Mouse (Mus musculus) mouse embryonic stem cell (cell line): ENCODE data around the gene Ipo4.

Experiments used
- in situ Hi-C, 2 experiments: fragments of 300-500 bp; cut with MboI; formaldehyde crosslinking; loops; 1 replicate in 1 of 2; 3 replicates in 1 of 2; pipeline ENCODE4 v1.14.3; 2019 to 2020; ENCODE audit warnings: low sequenced_read_pairs in 2 of 2, low pct_unique_long_range_greater_than_20kb in 1 of 2, mixed read lengths in 1 of 2; ENCODE audit not compliant: unreplicated experiment in 1 of 2

The Ipo4 gene

GRCm38 (mm10) chr14:55635523-55636007, at the start of gene Ipo4:
TSS of gene Ipo4 (minus strand) at chr14:55635957.
- in situ Hi-C loops, result no loop called here

GRCm38 (mm10) chr14:55682118-55682493, 46.3 kb upstream of the Ipo4 start:
- in situ Hi-C loops, result loop anchor here (5.0 kb wide), 1 partner anchor 60 kb away; no protein-coding TSS in a partner anchor

DNA sequence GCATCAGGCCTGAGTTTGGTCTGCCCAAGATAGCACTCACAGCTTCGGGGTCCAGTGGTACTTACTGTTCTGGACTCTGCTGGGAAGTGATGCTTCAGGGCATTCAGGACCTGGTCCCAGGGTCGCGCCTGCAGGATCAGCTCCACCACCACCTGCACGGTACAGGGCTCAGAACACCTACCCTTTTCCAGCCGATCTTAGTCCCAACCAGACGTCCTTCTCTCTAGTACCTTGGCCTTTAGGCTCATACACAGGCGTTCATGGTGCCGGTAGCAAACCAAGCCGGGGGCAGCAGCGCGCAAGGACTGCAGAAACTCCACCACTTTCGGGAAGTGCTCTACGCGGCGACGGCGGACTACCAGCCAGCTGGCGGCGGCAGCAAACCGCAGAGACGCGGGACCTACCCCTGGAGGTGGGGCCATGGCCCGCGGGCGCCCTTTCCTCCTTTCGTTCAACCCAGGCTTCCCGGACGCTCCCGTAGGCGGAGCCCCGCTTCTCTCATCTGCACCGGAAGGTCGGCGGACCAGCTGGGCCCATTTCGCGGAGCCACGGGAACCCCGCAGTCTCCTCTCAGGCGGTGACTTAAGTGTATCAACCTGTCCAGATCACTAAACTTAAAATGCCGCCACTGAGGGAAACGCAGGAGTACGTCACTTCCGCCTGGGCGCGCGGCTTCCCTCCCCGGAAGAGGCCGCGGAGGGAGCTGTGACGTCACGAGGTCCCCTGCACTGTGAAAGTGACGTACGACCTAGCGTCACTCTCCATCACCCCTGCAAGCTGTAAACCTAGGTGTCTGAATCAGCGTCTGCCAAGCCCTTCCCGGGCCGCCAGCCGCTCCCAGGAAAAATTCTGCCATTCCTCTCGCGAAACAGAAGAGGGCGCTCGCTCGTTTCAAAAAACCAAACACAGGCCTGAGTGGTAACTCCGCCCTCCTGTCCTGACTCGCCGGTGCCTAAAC, 45.7 kb upstream of the Ipo4 start, which contains the start of gene Tinf2:
Gene Tinf2 (minus strand): TSS at position 661 of the 958 bp plus-strand sequence.
- in situ Hi-C loops, result loop anchor here (5.0 kb wide), 1 partner anchor 61 kb away; no protein-coding TSS in a partner anchor

DNA sequence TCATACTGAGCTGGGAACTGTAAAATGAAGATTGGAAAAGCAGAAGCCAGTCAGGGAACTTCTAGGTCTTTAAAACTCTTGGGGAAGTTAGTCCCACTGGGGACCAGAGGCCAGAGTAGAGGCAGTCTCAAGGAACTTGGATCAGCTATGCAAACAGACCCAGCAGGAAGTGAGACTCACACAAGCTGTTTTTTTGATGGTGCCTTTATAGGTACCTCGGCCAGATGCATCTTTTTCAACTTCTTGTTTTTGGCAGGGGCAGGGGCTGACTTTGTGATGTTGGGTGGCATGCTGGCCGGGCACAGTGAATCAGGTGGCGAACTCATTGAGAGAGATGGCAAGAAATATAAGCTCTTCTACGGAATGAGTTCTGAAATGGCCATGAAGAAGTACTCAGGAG, 41.9 kb upstream of the Ipo4 start:
- in situ Hi-C loops, result no loop called here

GRCm38 (mm10) chr14:55672741-55673060, 36.9 kb upstream of the Ipo4 start:
- in situ Hi-C loops, result no loop called here

GRCm38 (mm10) chr14:55671833-55672740, 36.3 kb upstream of the Ipo4 start, which contains the start of the genes Gmpr2 and Nedd8:
TSS of gene Gmpr2 (plus strand) at chr14:55671941.
TSS of gene Nedd8 (minus strand) at chr14:55672124.
- in situ Hi-C loops, result no loop called here

DNA sequence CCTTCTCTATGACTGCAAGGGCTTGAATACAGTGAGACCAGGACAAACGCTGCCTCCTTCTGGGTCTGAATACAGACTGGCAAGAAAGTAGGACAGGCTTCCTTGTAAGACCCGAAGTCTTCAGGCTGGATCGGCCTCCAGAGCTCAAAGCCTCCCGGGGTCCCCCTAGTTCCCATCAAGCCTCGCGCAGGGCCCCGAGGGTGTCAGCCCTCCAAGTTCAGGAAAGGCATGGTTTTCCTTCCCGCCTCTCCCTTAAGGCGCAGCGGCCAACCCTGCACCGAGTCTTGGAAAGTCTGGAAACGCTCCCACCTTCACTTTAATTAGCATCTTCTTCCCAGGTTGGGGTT, 35.7 kb upstream of the Ipo4 start:
- in situ Hi-C loops, result no loop called here

GRCm38 (mm10) chr14:55660636-55661035, 24.9 kb upstream of the Ipo4 start:
- in situ Hi-C loops, result no loop called here

DNA sequence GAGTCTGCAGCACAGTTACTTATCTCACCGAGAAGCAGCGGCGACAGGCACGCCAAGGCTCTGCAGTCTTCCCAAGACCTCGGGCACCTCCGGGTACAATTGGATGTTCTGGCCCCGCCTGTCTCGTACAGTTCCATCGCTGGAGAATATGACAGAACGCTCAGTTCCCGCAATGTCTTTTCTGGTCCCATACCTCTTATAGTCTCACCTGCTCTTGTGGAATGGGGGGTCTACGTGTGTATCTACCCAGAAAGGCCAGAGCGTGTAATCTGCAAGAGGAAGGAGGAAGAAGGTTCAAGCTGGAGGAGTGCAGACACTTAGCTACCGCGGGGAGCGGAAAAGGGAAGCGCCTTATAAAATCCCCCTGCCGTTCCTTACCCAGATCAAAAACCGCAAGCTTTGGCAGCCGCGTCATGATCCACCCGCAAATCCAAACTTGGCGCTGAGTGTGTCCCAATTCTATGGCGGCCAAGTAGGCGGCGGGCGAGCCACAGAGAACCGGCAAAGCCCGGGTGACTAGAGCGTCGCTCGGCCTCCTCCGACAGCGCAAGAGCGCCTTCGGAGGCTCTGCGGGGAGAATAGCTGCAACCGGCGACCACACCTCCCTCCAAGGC, 24.3 kb upstream of the Ipo4 start, which contains the start of gene Mdp1:
Gene Mdp1 (minus strand): TSS at position 549 of the 614 bp plus-strand sequence.
- in situ Hi-C loops, result no loop called here

DNA sequence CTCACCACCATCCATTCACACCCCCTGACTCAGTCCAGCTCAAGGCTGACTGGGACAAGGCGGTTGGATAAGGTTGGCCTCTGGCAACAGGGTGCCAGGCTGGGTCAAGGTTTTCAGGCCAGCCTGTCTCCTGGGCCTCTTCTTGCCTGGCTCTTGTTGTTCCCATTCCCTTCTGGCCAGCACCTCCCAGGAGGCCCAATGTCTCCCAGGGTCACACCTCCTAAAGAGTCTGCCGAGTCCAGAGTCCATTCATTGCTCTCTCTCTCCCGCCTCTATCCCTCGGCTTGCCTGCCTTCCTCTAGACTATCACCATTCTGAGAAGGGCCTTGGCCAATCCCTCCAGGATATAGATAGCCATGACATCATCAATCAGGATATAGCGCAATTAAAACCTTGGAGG, 22.3 kb upstream of the Ipo4 start:
- in situ Hi-C loops, result no loop called here

DNA sequence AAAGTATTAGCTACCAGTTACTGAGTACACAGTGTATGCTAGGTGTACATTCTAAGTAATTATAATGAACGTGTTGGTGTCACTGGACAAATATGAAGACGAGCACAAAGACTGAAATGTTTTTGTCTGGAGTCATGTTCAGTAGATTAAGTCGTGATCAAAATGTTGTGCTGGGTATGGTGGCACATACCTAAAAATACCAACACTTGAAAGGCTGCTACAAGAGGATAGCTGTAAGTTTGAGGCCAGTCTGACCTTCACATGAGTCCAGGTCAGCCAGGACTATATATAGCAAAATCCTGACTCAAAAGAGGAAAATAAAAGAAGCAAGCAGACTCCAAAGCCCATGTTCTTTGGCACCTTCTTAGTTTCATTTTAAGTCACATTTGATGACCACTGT, 21.2 kb upstream of the Ipo4 start:
- in situ Hi-C loops, result no loop called here

DNA sequence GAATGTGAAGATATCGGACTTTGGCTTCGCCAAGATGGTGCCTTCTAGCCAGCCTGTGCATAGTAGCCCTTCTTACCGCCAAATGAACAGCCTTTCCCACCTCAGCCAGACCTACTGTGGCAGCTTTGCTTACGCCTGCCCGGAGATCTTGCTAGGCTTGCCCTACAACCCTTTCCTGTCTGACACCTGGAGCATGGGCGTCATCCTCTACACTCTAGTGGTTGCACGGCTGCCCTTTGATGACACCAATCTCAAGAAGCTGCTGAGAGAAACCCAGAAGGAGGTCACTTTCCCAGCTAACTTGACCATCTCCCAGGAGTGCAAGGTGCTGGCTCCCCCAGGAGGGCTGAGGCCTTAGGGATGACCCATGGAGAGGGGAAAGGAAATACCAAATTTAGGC, 15.8 kb upstream of the Ipo4 start:
- in situ Hi-C loops, result no loop called here

GRCm38 (mm10) chr14:55649884-55650283, 14.1 kb upstream of the Ipo4 start, which contains the start of gene Tssk4:
TSS of gene Tssk4 (plus strand) at chr14:55650184.
- in situ Hi-C loops, result no loop called here

DNA sequence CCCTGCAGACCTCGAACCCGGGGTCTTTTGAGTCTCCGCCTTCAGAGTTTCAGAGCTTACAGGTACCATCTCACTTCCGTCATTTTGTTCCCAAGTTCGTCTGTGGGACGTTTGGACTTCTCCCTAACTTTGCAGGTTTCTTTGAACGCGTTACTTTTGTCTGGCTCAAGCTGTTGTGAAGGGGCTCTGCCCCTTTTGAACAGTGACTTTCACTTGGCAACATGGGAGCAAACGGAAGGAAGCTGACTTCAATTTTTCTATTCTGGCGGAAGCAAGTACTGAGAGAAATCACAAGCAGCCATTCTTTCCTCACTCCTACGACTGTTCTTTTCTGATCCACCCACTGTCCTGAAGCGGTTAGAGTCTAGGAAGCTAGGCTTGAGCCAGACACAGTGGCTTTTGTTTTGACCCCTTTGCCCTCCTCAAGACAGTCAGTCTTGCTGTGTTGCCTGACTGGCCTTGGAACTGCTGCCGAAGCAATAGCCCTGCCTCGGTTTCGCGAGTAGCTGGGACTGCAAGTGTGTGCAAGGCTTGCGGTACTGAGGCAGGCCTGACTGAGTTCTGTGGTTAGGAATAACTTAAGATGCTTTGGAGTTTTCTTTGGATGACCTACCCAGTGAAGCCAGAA, 8.6 kb upstream of the Ipo4 start:
- in situ Hi-C loops, result no loop called here

GRCm38 (mm10) chr14:55643060-55643907, 7.5 kb upstream of the Ipo4 start, which contains the start of gene Tm9sf1:
TSS of gene Tm9sf1 (minus strand) at chr14:55643806.
- in situ Hi-C loops, result no loop called here

GRCm38 (mm10) chr14:55642679-55643059, 6.9 kb upstream of the Ipo4 start:
- in situ Hi-C loops, result no loop called here

GRCm38 (mm10) chr14:55641291-55641690, 5.5 kb upstream of the Ipo4 start:
- in situ Hi-C loops, result no loop called here
